8 mouse cellular contexts compared by ENCODE assay signal in the genomic region with DNA sequence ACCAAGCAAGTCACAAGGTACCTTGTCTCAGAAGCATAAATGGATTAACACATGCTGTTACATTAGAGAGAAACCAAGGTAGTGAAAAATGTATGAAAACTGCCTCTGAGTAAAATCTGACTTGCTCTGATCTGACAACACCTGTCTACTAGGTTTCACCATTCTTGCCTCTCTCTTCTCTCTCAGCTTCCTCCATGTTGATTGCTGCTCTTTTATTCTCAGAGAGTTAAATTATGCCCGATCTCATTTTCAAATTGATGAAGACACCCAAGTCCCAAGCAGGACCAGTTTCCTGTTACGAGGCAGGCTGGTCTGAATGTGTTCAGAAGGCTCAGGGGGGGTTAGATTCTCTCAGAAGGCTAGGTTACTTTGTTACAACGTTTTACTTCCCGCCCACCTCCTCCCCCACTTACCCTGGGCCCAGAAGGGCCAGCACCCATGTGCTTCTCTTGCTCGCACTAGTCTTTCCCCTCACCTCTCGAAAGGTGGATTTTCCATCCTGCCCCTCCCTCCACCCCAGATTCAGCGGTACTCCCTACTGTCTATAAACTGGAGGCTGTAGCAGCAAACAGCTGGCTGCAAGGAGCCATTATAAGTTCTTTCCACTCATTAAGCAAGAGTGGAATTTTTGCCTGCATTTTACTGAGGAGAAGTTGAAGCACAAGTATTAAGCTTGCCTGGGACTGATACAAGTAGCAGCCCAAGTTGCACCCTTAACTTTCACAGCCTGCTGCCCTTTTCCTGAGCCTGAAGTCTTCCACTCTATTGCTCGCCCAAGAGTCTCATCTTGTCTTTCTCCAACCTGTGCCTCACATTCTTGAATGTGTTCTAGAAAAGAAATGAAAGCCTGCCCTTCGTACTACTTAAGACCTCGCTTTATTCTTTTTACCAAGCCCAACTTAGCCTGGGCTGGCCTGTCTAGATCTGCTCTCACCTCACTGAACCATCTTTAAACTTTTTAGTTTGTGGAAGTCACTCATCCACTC. TPM values are rescaled to one million over a fixed set of nuclear protein-coding genes. Genes with fewer than 3 reads are reported as not detected.
A peak's percentile ranks its signal among the peaks of the same experiment; 100 is the strongest.
DNase-seq lines count a peak whose midpoint lies in the region; ATAC-seq lines count a peak whose summit lies in the region.

No protein-coding gene starts in this region.

- no peaks in the 10 kb centered on the region for H3K9me3 ChIP-seq in lung, embryonic 15.5 days
- H3K9me3 ChIP-seq in forebrain, embryonic 14.5 days (replicated peaks; ENCODE audit: control insufficient read depth, low read length) = no peaks in the 10 kb centered on the region
- H3K9me3 ChIP-seq in limb, embryonic 10.5 days (replicated peaks) = no peaks in the 10 kb centered on the region
- H3K9me3 ChIP-seq in stomach, embryonic 15.5 days = no peaks in the 10 kb centered on the region

- WGBS in lung, embryonic 15.5 days = 44% methylated on average over 10 of the region's 10 CpGs
- WGBS in forebrain, embryonic 14.5 days = 32% methylated on average over 10 of the region's 10 CpGs
- WGBS in limb, embryonic 10.5 days = 51% methylated on average over 10 of the region's 10 CpGs
- WGBS in stomach, embryonic 15.5 days = 55% methylated on average over 10 of the region's 10 CpGs

- H3K4me3 ChIP-seq in lung, embryonic 15.5 days = peak overlapping the region; percentile 94
- peak overlapping the region; percentile 95 for H3K4me3 ChIP-seq in forebrain, embryonic 14.5 days (ENCODE audit: low read depth, low read length)
- H3K4me3 ChIP-seq in limb, embryonic 10.5 days = peak overlapping the region; percentile 93
- peak overlapping the region; percentile 71 for H3K4me3 ChIP-seq in stomach, embryonic 15.5 days (replicated peaks)

- peak overlapping the region; percentile 87; the same call in 1 of the 2 replicates for H3K27ac ChIP-seq in lung, embryonic 15.5 days
- peak overlapping the region; percentile 93; the same call in 1 of the 2 replicates for H3K27ac ChIP-seq in forebrain, embryonic 14.5 days (ENCODE audit: low read depth, low read length)
- H3K27ac ChIP-seq in limb, embryonic 10.5 days = peak overlapping the region; percentile 100
- H3K27ac ChIP-seq in stomach, embryonic 15.5 days = 0 out of 2 replicates have a peak overlapping the region, but pooled peaks have one; percentile 87

- DNase-seq in lung, postnatal 25 days (ENCODE audit: low spot score) = no peak
- DNase-seq in forebrain, embryonic 14.5 days (ENCODE audit: low spot score) = no peak
- peak; percentile 34 for DNase-seq in limb, embryonic 10.5 days (ENCODE audit: low spot score)
- DNase-seq in gastrocnemius, postnatal 25 days = no peak
- DNase-seq in cerebellum, postnatal 4 days (ENCODE audit: low spot score in 2 of 2) = no peak
- no peak for DNase-seq in left cerebral cortex, adult 9 months (ENCODE audit: low spot score in 2 of 2)

- 0 out of 2 replicates have a peak, but pooled peaks cover 6% of the 10 kb centered on the region for H3K36me3 ChIP-seq in lung, embryonic 15.5 days
- 0 out of 2 replicates have a peak, but pooled peaks cover 4% of the 10 kb centered on the region for H3K36me3 ChIP-seq in forebrain, embryonic 14.5 days (ENCODE audit: control insufficient read depth, insufficient read depth, low read length)
- peaks cover 14% of the 10 kb centered on the region for H3K36me3 ChIP-seq in limb, embryonic 10.5 days
- H3K36me3 ChIP-seq in stomach, embryonic 15.5 days = no peaks in the 10 kb centered on the region

- peaks cover 26% of the 10 kb centered on the region for H3K4me1 ChIP-seq in lung, embryonic 15.5 days
- peaks cover 8% of the 10 kb centered on the region for H3K4me1 ChIP-seq in forebrain, embryonic 14.5 days (ENCODE audit: control insufficient read depth, insufficient read depth, low read length)
- peaks cover 32% of the 10 kb centered on the region for H3K4me1 ChIP-seq in limb, embryonic 10.5 days
- H3K4me1 ChIP-seq in stomach, embryonic 15.5 days = peaks cover 12% of the 10 kb centered on the region

- no peak for ATAC-seq in lung, embryonic 15.5 days (ENCODE audit: borderline replicate concordance, extremely low read depth, low FRiP score, low TSS enrichment)
- no peak for ATAC-seq in forebrain, embryonic 14.5 days
- no peak for ATAC-seq in stomach, embryonic 15.5 days (ENCODE audit: insufficient read depth, low FRiP score, low read depth)

- no peaks in the 10 kb centered on the region for H3K27me3 ChIP-seq in lung, embryonic 15.5 days
- H3K27me3 ChIP-seq in forebrain, embryonic 14.5 days (replicated peaks; ENCODE audit: control insufficient read depth, insufficient read depth, low read length) = no peaks in the 10 kb centered on the region
- H3K27me3 ChIP-seq in limb, embryonic 10.5 days (ENCODE audit: low read depth, poor library complexity, severe bottlenecking) = no peaks in the 10 kb centered on the region
- no peaks in the 10 kb centered on the region for H3K27me3 ChIP-seq in stomach, embryonic 15.5 days (replicated peaks)

- peak overlapping the region; percentile 97 for H3K9ac ChIP-seq in lung, embryonic 15.5 days
- peak overlapping the region; percentile 98 for H3K9ac ChIP-seq in forebrain, embryonic 14.5 days (ENCODE audit: low read length)
- H3K9ac ChIP-seq in stomach, embryonic 15.5 days = 0 out of 2 replicates have a peak overlapping the region, but pooled peaks have one; percentile 79

- H3K4me2 ChIP-seq in lung, embryonic 15.5 days = peak overlapping the region; percentile 82
- peak overlapping the region; percentile 84 for H3K4me2 ChIP-seq in forebrain, embryonic 14.5 days (ENCODE audit: low read length)
- peak overlapping the region; percentile 63 for H3K4me2 ChIP-seq in stomach, embryonic 15.5 days

RNA-seq across cellular contexts. Expression of a gene that starts 1.2 kb away (rescaled TPM):
- polyA plus RNA-seq in lung, embryonic 15.5 days (2015; fragmentation: Nextera tagmentation; extraction: Ambion mirVana) = 20.5 and 21.4 TPM in 2 replicates
- polyA plus RNA-seq in forebrain, embryonic 14.5 days (2014; fragmentation: Nextera tagmentation; extraction: Ambion mirVana) = 17.7 and 21.3 TPM in 2 replicates
- 18.3 and 24.9 TPM in 2 replicates for polyA plus RNA-seq in limb, embryonic 10.5 days (2016; fragmentation: Nextera tagmentation; extraction: Ambion mirVana)
- polyA plus RNA-seq in stomach, embryonic 15.5 days (2015; fragmentation: Nextera tagmentation; extraction: Ambion mirVana) = 15.9 and 18.0 TPM in 2 replicates
- total RNA-seq in gastrocnemius, postnatal 25 days (2021) = 1 to 10 TPM; 2.7 to 3.6 TPM

RNA-seq across cellular contexts. Expression of a gene that starts 57.1 kb away (rescaled TPM):
- 0.20 and 0.29 TPM in 2 replicates for polyA plus RNA-seq in lung, embryonic 15.5 days (2015; fragmentation: Nextera tagmentation; extraction: Ambion mirVana)
- polyA plus RNA-seq in forebrain, embryonic 14.5 days (2014; fragmentation: Nextera tagmentation; extraction: Ambion mirVana) = 0.14 and 0.27 TPM in 2 replicates
- 0.09 and 0.28 TPM in 2 replicates for polyA plus RNA-seq in limb, embryonic 10.5 days (2016; fragmentation: Nextera tagmentation; extraction: Ambion mirVana)
- 0.28 TPM in 2 replicates for polyA plus RNA-seq in stomach, embryonic 15.5 days (2015; fragmentation: Nextera tagmentation; extraction: Ambion mirVana)
- not detected for total RNA-seq in gastrocnemius, postnatal 25 days (2021)
